Mouse (Mus musculus) embryonic fibroblast, embryonic 13.5 days (primary cell): ENCODE results near the gene Pet100.

Experiments
- CTCF ChIP-seq: IDR thresholded peaks from 2 replicates; pipeline ENCODE4 v1.5.1; 2011; ENCODE audit warnings: mild to moderate bottlenecking, control low read depth, low read length, moderate library complexity, borderline replicate concordance; ENCODE audit not compliant: insufficient read depth
- POLR2A ChIP-seq: IDR thresholded peaks from 2 replicates; pipeline ENCODE4 v1.6.1; 2011; ENCODE audit warnings: low read depth, mild to moderate bottlenecking, control low read depth, low read length, moderate library complexity

- no peak for TF ChIP-seq CTCF
- no peak for TF ChIP-seq POLR2A
Measured at GRCm38 (mm10) chr8:3631478-3631875, 10.1 kb downstream of the Pet100 start.
